Mouse (Mus musculus): ENCODE results near the gene Radil.

Gene Radil

DNA sequence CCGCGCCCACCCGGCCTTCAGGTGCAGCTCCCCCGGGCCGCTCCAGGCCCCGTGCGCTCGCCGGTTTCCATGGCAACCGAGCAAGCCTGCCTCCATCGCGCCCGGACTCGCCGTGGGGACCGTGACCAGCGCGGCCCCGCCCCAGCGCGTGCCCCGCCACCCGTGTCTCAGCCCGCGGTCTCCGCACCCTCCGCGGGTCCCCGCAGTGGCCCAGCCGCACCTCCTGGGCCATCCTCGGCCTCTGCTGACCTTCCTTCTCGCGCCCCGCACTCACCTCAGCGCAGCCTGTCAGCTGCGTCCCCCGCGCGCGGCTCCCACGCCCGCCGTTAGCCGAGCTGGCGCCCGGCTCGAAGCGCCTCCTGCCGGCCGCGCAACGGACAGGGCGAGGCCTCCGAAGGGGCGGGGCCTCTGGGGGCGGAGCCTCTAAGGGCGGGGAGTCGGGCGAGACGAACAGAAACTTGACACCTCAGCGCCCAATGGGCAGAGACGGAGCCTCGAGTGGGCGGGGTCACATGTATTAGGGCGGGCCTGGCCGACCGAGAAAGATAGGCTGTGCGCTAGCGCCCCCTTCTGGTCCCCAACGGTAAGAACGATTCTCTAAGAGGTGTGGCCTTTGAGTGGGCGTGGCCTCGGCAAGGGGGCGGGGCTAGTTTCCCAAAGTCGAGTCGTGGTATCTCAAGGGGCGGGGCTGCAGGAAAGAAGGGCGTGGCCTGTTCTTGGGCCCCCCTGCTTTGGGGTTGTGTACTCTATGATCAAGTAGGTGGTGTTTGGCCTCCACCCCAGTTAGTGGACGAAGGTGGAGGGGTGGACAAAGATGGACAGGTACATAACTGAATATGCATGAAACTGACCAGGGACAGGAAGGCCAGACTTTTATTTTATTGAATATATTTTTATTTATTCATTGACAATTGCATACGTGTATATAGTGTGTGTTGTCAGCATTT lies at the start of gene Radil:
Gene Radil (minus strand): TSS at position 393 of the 947 bp plus-strand sequence.
- peak; percentile 52 for DNase-seq (ENCODE audit: low read depth, low spot score)

DNA sequence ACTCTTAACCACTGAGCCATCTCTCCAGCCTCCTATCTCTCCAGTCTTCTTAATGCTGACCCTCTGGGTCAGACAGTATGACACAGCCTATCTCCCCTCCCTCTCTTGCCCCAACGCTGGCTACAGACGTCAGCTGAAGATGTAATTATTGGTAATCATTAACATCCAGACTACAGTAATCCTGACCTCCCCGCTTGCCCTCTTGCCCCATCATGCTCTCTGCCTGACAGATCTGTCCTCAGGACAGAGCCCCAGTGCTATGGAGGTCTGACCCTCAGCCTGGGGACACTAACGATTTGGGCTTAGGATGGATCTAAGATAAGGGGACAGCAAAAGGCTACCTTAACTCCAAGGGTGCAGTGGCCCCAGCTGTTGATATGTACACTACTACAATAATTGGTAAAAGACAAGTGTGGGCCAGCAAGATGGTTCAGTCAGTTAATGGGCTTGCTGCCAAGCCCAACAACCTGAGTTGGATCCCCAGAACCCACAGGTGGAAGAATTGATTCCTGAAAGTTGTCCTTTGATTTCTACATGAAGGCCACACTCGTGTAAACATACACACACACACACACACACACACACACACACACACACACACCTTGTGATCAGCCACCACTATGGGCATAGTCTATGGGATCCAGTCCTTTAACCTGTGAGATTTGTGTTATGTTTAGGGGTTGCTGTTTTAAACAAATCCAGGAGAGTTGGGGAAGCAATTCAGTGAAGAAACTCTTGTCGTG lies 46.9 kb upstream of the Radil start:
- DNase-seq (ENCODE audit: low read depth, low spot score): no peak

DNA sequence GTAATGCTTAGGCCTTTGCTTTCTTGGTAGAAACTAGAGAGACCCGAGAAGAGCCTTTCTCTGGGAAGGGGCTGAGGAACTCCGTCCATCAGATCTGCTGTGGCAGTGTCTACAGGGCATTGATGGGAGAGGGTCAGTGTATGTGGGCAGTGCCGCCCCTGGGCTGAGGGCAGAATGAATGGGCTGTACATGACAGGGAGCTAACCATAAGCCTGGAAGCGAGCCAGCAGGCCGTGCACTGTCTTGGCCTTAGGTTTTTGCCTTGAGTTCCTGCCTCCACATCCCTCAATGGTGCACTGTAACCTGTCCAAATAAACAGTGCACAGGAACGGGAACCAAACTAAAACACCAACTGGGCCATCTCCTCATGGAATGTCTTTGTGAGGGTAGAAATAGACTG lies 45.8 kb upstream of the Radil start:
- DNase-seq (ENCODE audit: low read depth, low spot score): no peak

DNA sequence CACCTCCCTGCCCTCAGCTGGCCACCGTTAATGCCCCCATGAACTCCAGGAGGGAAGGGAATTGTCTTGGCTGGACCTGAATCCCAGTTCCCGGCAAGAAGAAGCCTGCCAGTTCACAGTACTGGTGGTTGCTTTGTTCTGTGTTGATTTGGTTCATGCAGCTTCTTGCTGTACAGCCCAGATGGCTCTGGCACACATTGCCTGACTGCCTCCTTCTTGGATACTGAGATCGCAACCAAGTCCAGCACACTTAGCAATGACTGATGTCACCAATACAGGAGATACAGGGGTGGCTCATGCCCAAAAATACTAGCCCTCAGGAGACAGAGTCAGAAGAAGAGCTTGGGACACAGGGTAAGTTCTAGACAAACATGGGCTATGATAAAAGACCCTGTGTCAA lies 44.8 kb upstream of the Radil start:
- DNase-seq (ENCODE audit: low read depth, low spot score): no peak

DNA sequence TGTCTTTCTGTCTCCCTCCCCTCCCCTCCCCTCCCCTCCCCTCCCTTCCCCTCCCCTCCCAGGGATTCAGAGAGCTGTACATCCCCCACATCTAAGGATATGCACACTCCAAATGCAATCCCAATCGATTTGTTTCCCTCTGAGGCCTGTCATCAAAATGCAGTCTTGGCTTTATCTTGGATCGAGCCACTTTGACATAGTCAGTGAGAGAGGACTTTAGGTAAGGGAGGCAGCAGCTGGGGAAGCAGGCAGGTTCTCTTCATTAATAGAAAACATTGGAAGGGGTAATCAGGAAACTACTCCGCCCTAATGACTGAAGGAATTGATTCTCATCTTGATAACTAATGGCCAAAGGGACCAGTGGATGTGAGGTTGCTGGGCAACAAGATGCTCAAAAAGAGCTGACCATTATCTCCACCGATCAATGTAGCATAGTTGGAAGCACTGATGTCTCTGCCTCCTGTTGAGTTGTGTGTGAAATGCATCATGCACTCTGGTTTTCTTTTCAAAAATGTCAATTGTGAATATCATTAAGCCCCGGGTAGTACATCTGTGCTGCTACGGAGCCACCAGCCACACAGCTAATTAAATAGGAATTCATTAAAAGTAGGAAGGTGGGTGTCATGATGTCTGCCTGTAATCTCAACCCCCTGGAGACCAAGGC lies 40.2 kb upstream of the Radil start:
- no peak for DNase-seq (ENCODE audit: low read depth, low spot score)

DNA sequence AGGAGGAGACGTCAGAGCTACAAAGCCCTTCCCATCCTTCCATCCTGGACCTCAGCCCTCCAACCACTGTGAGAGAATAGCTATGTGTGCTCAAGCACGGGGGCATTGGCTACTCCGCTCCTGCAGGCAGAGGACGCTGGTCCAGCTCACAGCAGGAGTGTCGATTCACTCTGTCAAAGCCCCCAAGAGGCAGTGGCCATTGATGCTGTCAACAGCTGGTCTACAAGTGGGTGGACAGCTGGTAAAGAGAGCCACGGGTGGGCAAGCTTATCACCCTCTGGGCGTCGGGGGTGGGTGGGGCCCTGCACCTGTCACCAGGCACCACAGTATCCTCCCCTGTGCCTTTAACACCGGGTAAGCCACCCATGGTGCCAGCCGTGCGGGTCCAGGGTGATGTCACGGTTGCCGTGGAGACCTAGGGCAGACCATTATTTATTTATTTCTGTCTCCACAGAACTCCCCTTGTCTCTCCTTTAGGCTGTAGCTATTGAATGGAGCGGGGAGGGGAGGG lies 32.8 kb upstream of the Radil start:
- DNase-seq (ENCODE audit: low read depth, low spot score): no peak

DNA sequence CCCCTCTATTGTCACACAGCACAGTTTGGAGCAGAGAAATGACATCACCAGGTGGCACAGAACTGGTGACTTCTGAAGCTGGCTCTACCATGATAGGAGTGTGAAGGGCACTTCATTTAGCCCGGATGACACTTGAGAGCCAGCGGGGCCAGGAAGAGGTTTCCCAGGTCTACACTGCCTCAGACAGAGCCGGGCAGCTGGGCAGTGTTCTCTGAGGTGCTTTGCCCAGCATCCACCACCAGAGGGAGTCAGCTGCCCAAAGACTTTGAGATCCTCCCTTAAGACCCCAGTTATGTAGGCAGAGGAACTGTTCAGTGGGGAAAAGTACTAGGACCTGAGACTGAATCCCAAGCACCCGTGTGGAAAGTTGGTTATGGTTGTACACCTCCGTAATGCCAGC lies 30.6 kb upstream of the Radil start:
- DNase-seq (ENCODE audit: low read depth, low spot score): no peak

DNA sequence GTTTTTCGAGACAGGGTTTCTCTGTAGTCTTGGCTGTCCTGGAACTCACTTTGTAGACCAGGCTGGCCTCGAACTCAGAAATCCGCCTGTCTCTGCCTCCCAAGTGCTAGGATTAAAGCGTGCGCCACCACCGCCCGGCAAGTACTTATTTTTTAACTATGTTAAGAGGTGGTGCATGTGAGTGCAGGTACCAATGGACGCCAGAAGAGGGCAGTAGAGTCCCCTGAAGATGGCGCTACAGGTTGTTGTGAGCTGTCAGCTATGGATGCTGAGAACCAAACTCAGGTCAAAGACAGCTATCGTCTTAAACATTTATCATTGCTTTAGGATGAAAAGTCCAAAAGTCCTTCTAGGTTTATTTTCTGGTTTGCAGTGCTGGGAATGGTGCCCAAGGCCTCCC lies 27.3 kb upstream of the Radil start:
- DNase-seq (ENCODE audit: low read depth, low spot score): no peak

DNA sequence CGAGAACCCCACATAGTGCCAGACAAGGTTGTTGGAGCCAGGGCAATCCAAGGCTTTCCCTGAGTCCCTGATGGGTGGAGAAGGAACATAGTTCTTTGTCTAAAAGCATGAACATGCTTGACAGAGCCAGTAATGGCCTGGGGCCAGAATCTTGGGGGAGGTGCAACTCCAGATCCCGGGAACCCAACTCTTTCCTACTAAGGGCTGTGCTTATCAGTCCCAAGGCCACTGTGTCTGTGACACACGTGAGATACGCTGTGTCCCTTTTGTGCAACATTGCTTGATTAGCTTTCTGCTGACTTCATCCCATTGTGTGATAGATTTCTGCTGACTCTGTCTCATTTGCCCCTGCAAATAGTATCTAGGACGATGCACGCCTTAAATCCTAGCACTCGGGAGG lies 25.9 kb upstream of the Radil start:
- no peak for DNase-seq (ENCODE audit: low read depth, low spot score)

DNA sequence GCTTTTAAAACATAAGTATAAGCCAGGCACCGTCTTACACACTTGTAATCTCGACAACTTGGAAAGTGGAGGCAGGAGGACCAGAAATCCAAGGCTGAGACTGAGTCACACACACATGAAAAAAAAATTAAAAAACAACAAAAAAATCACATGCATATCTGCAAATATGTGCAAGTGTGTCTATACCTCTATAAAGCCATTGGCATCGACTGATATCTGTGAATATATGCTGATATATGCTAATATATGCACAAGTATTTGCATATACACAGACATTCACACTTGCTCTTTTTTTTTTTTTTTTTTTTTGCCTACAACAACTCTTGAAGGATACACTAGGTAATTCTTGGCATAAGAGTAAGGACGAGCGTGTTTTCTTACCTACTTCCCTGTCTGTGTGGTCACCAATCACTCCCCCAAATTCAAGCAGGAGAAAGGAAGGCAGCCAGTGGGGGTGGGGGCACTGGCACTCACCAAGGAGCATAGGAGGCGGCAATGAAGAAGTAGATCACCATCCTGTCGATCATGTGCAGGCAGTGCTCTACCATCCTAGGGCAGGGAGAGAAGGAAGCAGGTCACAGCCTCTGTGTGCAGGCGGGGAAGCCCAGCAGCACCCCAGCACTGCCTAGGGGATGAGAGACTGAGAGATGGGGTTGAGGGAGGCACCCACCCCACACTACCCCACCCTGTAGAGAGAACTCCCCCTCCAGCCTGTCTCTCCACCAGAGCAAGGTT lies 23.6 kb upstream of the Radil start:
- no peak for DNase-seq (ENCODE audit: low read depth, low spot score)

DNA sequence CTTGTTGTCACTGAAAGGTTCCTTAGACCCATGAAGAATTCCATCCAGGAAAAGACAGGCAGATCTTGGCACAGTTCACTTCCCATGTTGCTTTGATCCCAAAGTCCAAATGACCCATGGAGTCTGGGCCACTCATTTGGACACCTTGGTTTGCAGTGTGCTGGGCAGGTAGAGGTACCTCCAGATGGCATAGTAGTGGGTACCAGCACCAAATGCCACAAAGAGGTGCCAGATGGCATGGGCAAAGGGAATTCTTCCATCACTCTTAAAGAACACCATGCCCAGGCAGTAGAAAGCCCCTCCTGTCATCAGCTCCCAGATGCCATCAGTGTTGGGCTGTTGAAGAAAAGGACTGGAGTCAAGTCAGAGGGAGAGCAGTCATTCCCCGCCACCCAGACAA lies 13.7 kb upstream of the Radil start:
- DNase-seq (ENCODE audit: low read depth, low spot score): no peak

DNA sequence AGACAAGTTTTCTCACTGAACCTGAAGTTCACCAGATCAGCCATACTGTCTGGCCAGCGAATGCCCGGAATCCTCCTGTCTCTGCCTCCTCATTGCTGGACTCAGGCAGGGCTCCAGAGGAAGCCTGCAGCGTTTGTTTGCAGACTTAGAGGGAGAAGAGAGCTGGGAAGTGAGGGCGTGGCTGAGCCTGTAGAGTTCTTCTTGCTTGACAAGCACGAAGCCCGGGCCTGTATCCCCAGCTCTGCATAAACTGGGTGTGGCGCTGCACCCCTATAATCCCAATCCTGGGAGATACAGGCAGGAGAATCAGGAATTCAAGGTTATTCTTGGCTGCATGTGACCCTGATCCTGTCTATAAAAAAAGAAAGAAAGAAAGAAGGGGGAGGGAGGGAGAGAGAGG lies 9.4 kb upstream of the Radil start:
- DNase-seq (ENCODE audit: low read depth, low spot score): no peak

DNA sequence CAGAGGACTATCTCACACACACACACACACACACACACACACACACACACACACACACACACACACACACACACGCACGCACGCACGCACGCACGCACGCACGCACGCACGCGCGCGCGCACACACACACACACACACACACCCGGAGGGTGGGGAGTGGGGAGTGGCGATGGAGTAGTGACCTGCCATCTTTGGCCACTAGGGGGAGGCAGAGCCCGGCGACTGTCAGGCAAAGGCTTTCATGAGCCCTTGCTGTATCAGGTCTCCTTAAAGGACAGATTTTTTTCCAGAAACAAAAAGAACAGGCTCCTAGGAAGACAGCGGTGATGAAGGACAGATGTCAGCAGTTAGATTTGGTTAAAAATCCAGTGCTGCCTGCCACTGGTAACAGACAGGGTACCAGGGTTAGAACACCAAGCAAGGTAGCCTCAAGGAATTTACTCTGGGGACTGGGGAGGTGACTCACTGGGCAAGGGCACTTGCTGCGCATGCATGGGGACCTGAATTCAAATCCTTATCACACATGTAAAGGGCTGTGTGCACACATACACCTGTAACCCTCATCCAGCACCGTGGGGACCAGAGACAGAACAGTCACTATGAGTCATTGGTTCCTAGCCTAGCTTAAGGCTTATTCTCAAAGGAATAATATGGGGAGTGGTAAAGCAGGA lies 6.6 kb upstream of the Radil start:
- peak; percentile 31 for DNase-seq (ENCODE audit: low read depth, low spot score)

DNA sequence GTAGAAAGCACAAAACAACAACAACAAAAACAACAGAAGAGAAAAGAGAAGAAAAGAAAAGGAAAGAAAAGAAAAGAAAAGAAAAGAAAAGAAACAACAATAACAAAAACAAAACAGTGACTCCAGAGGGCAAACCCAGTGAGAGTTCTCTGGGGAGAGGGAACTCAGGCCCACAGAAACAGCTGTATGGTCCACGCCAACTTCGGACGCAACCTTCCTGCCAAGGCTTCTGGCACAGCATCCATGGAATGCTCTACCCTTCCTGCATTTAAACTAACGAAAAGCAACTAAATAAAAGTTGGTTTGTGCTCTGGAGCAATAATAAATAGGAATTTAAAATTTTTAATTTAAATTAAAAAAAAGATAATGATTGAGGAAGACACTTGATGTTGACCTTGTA lies 5.8 kb upstream of the Radil start:
- no peak for DNase-seq (ENCODE audit: low read depth, low spot score)

DNA sequence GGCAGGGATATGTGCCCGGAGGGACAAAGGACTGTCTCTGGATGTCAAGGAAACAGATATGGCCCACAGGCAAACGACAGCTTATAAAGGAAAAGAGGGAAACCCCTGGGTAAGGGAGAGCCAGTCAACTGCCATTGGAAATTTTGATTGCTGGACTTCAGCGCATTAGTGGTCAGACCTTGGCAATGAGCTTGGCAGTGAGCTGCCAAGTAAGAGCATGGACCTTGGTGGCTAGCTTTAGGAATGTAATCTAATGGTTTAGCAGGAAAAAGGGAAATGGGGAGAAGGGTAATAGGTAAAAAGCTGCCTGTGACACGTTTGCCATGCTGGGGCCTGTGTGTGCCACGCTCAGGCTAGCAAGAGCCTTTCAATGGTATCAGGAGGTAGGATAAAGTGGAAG lies 5.0 kb upstream of the Radil start:
- no peak for DNase-seq (ENCODE audit: low read depth, low spot score)

DNA sequence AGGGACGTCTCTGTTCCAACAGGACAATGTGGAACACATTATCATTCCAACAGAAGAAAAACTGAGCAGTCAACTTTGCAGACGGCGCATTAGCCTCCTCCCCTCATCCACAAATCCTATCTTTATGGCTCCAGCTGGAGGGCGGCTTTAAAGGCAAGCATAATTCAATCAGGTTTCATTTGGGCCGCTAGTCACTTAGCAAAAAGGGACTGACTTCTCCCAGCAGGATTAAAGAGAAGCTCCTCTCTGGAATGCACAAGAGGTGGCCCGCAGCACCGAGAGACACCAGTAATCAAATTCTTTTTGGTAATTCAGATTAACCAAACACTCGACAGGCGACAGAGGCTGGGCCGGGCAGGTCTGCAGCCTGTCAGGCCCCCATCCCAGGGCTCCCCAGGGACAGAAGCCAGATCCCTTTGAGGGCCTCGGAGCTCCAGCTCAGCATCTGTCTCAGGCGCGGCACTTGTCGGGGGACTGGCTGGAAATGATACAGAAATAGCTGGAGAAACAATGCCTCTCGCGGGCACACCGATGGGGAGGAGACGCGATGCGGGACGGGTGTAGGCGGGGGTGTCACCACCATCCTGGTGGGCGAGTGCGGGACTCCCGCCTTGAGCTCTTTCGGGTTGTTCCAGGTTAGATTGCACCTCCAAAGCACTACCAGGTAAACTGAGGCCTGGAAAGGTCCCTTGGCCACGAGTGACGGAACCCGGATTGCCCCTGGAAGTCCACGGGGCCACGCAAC lies 765 bp downstream of the Radil start:
- no peak for DNase-seq (ENCODE audit: low read depth, low spot score)

DNA sequence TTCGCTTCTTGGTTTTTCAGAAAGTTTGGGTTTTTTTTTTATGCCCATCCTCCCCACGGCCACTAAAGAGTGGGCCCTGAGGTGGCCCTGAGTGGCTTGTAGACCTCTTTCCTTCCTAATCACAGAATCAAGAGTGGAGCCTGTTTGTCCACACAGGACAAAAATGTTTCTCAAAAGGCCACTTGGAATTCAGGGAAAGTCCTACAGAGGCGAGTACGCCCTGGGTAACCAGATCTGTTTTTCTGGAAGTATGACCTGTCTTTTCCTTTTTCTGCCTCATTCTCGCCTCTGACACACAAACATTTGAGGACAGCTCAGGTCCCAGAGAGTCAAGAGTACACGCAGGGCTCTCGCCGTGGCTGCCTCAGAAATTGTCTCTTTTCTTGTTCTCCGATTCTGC lies 1.5 kb downstream of the Radil start:
- DNase-seq (ENCODE audit: low read depth, low spot score): no peak

DNA sequence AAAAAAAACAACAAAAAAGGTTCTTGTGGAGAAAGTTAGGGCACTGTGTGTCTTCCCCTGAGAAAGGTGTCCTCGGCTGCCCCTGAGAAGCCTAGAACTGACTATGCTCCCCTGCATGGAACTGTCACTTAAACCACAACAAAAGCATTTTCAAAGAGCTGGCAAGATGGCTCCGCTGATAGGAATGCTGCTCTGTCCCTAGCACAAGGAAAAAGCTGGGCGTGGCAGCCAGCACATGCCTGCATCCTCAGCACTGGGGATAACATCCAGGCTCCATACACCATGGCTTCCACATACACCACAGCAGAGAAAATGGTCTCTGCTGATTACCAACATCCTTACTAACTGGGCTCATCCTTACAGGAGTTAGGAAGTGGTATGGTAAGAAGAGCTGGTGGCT lies 3.8 kb downstream of the Radil start:
- DNase-seq (ENCODE audit: low read depth, low spot score): no peak

DNA sequence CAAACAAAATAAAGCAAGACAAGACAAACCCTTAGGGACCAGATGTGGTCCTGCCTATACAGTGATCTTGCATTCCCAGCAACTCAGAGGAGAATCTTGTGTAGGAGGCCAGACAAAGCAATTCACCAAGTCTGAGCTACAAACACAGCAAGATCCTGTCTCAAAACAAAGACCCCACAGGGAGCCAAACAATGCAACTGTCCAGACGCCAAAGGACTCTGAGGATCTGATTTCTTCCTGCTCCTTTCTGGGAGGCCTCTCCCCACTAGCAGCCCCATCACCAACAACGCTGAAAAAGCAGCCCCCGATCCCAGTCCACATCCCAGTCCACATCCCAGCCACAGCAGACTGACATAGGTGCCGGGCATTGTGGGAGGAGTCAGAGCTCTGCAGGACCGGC lies 4.6 kb downstream of the Radil start:
- DNase-seq (ENCODE audit: low read depth, low spot score): no peak

All from c-Kit-negative CD71-positive TER-119-positive erythroid progenitor cells, embryonic 14.5 days (primary cell).